Mouse (Mus musculus): ENCODE results near the gene Nadk. TPM values are rescaled to one million over a fixed set of nuclear protein-coding genes. Genes with fewer than 3 reads are reported as not detected.

Nadk gene
- polyA plus RNA-seq, 1 experiment = 116 TPM

- Histone ChIP-seq H3K4me3 (ENCODE audit: insufficient read depth, low read length) (peak overlapping the region; percentile 54), H3K4me1 (ENCODE audit: control insufficient read depth, insufficient read depth, low read length) (no peaks in the 10 kb centered on the region; the same call in none of the 2 replicates), H3K27ac (ENCODE audit: insufficient read depth, low read length) (peak overlapping the region; percentile 72; the same call in 1 of the 2 replicates)
- TF ChIP-seq POLR2A (IDR thresholded peaks at IDR 0.05; ENCODE audit: low read depth, low read length) (no peak), CTCF (IDR thresholded peaks at IDR 0.05; ENCODE audit: borderline replicate concordance, insufficient read depth, low read length) (no peak)
Measured at GRCm38 (mm10) chr4:155599901-155600825, 38.0 kb downstream of the Nadk start.

- TF ChIP-seq CTCF (IDR thresholded peaks at IDR 0.05; ENCODE audit: borderline replicate concordance, insufficient read depth, low read length) = no peak
- TF ChIP-seq POLR2A (IDR thresholded peaks at IDR 0.05; ENCODE audit: low read depth, low read length) = peak; percentile 88
- Histone ChIP-seq H3K4me1 (ENCODE audit: control insufficient read depth, insufficient read depth, low read length) (no peaks in the 10 kb centered on the region; the same call in none of the 2 replicates), H3K27ac (ENCODE audit: insufficient read depth, low read length) (peak within 1 kb of the TSS; percentile 88), H3K4me3 (ENCODE audit: insufficient read depth, low read length) (peak within 1 kb of the TSS; percentile 79)
Measured at GRCm38 (mm10) chr4:155601091-155601996, 39.2 kb downstream of the Nadk start, which contains the start of gene Slc35e2. Gene Slc35e2, plus strand, starts transcription at chr4:155601416.

GRCm38 (mm10) chr4:155601997-155602456 lies 39.8 kb downstream of the Nadk start:
- Histone ChIP-seq H3K4me3 (ENCODE audit: insufficient read depth, low read length) (peak overlapping the region; percentile 79), H3K4me1 (ENCODE audit: control insufficient read depth, insufficient read depth, low read length) (no peaks in the 10 kb centered on the region; the same call in none of the 2 replicates), H3K27ac (ENCODE audit: insufficient read depth, low read length) (no peak overlapping the region)
- no peak for TF ChIP-seq CTCF (IDR thresholded peaks at IDR 0.05; ENCODE audit: borderline replicate concordance, insufficient read depth, low read length)
- no peak; the same call in 1 of the 2 replicates for TF ChIP-seq POLR2A (IDR thresholded peaks at IDR 0.05; ENCODE audit: low read depth, low read length)

- H3K4me1 ChIP-seq (ENCODE audit: control insufficient read depth, insufficient read depth, low read length) = no peaks in the 10 kb centered on the region; the same call in none of the 2 replicates
- TF ChIP-seq POLR2A (IDR thresholded peaks at IDR 0.05; ENCODE audit: low read depth, low read length) (no peak), CTCF (IDR thresholded peaks at IDR 0.05; ENCODE audit: borderline replicate concordance, insufficient read depth, low read length) (no peak)
- H3K27ac ChIP-seq (ENCODE audit: insufficient read depth, low read length) = no peak overlapping the region
- peak overlapping the region; percentile 79 for H3K4me3 ChIP-seq (ENCODE audit: insufficient read depth, low read length)
Measured at GRCm38 (mm10) chr4:155602753-155603152, 40.6 kb downstream of the Nadk start.

GRCm38 (mm10) chr4:155603801-155604200 lies 41.6 kb downstream of the Nadk start:
- Histone ChIP-seq H3K27ac (ENCODE audit: insufficient read depth, low read length) (no peak overlapping the region), H3K4me3 (ENCODE audit: insufficient read depth, low read length) (no peak overlapping the region), H3K4me1 (ENCODE audit: control insufficient read depth, insufficient read depth, low read length) (no peaks in the 10 kb centered on the region; the same call in none of the 2 replicates)
- TF ChIP-seq POLR2A (IDR thresholded peaks at IDR 0.05; ENCODE audit: low read depth, low read length) (no peak), CTCF (IDR thresholded peaks at IDR 0.05; ENCODE audit: borderline replicate concordance, insufficient read depth, low read length) (no peak)

GRCm38 (mm10) chr4:155605132-155605531 lies 43.0 kb downstream of the Nadk start:
- Histone ChIP-seq H3K4me3 (ENCODE audit: insufficient read depth, low read length) (no peak overlapping the region), H3K27ac (ENCODE audit: insufficient read depth, low read length) (no peak overlapping the region), H3K4me1 (ENCODE audit: control insufficient read depth, insufficient read depth, low read length) (no peaks in the 10 kb centered on the region; the same call in none of the 2 replicates)
- TF ChIP-seq CTCF (IDR thresholded peaks at IDR 0.05; ENCODE audit: borderline replicate concordance, insufficient read depth, low read length) (no peak), POLR2A (IDR thresholded peaks at IDR 0.05; ENCODE audit: low read depth, low read length) (no peak)

GRCm38 (mm10) chr4:155606825-155607224 lies 44.6 kb downstream of the Nadk start:
- Histone ChIP-seq H3K27ac (ENCODE audit: insufficient read depth, low read length) (no peak overlapping the region), H3K4me1 (ENCODE audit: control insufficient read depth, insufficient read depth, low read length) (no peaks in the 10 kb centered on the region; the same call in none of the 2 replicates), H3K4me3 (ENCODE audit: insufficient read depth, low read length) (no peak overlapping the region)
- TF ChIP-seq CTCF (IDR thresholded peaks at IDR 0.05; ENCODE audit: borderline replicate concordance, insufficient read depth, low read length) = no peak
- no peak for TF ChIP-seq POLR2A (IDR thresholded peaks at IDR 0.05; ENCODE audit: low read depth, low read length)

GRCm38 (mm10) chr4:155611860-155612259 lies 49.7 kb downstream of the Nadk start:
- Histone ChIP-seq H3K4me3 (ENCODE audit: insufficient read depth, low read length) (no peak overlapping the region), H3K4me1 (ENCODE audit: control insufficient read depth, insufficient read depth, low read length) (no peaks in the 10 kb centered on the region), H3K27ac (ENCODE audit: insufficient read depth, low read length) (no peak overlapping the region)
- TF ChIP-seq CTCF (IDR thresholded peaks at IDR 0.05; ENCODE audit: borderline replicate concordance, insufficient read depth, low read length) = no peak
- no peak for TF ChIP-seq POLR2A (IDR thresholded peaks at IDR 0.05; ENCODE audit: low read depth, low read length)

GRCm38 (mm10) chr4:155613264-155613663 lies 51.1 kb downstream of the Nadk start:
- no peak overlapping the region for H3K27ac ChIP-seq (ENCODE audit: insufficient read depth, low read length)
- H3K4me1 ChIP-seq (ENCODE audit: control insufficient read depth, insufficient read depth, low read length) = no peaks in the 10 kb centered on the region
- TF ChIP-seq POLR2A (IDR thresholded peaks at IDR 0.05; ENCODE audit: low read depth, low read length) = no peak
- no peak for TF ChIP-seq CTCF (IDR thresholded peaks at IDR 0.05; ENCODE audit: borderline replicate concordance, insufficient read depth, low read length)
- H3K4me3 ChIP-seq (ENCODE audit: insufficient read depth, low read length) = no peak overlapping the region
